Mouse (Mus musculus) layer of hippocampus, adult 9-10 months (tissue): Measurements from ENCODE around the gene Ak3.

Experiments used
- DNase-seq: peaks from one replicate; pipeline ENCODE4 v3.0.0; 2022; ENCODE audit warnings: low spot score

Gene Ak3

DNA sequence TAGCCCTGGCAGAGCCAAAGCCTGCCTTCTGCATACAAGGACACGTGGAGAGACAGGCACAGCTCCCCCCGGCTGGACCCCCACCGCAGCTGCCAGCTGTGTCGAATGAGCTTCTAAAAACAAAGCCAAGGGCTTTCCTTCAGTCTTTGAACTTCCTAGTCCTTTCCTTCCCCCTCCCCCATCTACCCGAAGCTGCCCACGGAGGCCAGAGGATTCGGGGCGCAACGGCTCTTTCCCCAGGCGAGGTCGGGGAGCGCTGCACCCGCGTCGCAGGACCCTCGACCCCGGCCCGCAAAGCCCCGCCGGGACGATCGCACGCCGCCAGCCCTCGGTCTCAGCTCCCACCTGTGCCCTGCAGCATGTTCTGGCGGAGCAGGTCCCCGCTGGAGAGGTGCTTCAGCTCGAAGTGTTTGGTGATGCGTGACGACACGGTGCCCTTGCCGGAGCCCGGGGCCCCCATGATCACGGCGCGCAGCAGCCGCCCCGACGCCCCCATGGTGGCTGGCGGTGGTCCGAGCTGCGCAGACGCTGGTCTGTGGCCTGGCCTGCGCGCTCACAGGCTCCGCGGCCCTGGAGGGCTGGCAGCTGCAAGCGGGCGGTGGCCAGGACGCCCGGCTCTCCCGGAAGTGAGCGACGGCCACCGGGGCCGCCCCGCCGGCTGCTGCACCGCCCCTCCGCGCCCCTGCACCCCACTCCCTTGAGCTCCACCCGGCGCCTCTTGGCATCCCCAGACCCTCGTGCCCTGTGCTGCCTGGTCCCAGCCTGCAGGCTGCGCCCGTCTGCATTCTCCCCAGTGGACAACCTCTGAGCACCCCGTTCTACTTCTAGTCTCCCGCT, at the start of gene Ak3:
Gene Ak3 (minus strand): TSS at position 628 of the 837 bp plus-strand sequence.
- no peak for DNase-seq

- DNase-seq = no peak
Measured at GRCm38 (mm10) chr19:29092194-29092593, 44.4 kb upstream of the Ak3 start.

- DNase-seq = no peak
Measured at GRCm38 (mm10) chr19:29088628-29089027, 40.9 kb upstream of the Ak3 start.

DNA sequence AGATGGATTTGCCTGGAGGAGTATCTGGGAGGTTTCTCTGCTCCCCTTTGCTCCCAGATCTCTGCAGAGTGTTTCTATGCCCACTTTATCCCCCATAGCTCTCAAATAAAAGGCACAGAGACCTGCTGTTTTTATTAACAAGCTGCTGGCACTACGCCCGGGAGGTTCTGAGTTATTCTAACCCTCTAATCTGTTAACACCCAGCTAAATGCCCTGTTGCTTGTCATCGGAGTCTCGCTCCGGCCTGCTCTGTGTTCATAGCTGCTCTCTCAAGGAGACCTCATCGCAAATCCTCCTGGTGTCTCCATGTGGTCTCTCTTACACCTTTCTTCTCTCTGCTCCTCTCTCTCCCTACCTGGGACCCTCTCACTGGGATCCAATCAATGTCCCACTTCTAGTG, 27.0 kb upstream of the Ak3 start:
- no peak for DNase-seq

GRCm38 (mm10) chr19:29069195-29069594, 21.4 kb upstream of the Ak3 start:
- DNase-seq = no peak

DNA sequence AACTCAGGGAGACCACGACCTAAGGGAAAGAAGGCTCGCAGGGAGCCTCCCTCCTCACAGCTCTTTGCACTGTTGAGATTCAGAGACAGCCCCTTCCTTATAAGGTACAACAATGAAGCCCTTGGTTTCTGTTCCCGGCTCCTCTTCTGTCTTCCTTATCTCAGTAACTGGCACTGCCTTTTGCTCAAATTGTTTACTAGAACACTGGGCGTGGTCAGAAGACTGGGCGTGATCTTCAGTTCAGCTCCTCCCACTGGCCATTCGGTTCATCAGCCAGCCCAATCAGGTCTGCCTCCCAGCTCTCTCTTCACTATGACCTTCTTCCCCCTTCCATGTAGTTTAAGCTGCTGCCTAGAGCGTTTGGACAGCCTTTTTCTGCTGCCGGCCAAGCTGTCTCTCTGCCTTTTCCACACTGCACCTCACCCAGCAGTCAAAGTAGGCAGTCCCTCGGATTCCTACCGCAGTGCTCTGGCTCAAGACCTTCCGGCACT, 19.3 kb upstream of the Ak3 start:
- DNase-seq = no peak

DNA sequence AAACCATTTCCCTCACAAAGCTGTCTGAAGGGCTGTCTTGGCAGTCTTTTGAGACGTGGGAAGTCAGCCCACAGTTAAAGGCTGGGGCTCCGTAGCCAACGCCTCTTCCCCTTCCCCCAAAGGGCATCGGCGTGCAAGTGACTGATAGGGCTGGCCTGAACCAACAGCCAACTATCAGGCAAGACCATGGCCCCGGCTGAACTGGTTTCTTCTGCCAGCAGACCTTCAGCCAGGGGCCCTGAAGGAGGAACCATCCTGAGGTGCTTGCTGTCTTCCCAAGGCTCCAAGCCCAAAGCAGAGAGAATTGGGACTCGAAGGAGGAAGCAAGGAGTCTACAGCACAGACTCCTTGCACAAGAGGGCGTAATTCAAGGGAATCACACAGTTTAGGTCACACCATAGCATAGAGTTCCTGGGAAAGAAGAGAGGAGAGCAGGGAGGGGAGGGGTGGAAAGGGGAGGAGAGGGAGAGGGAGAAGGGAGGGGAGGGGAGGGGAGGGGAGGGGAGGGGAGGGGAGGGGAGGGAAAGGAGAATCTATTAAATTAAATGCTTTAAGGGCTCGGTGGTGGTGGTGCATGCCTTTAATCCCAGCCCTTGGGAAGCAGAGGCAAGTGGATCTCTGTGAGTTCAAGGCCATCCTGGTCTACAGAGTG, 16.8 kb upstream of the Ak3 start:
- DNase-seq = no peak

DNA sequence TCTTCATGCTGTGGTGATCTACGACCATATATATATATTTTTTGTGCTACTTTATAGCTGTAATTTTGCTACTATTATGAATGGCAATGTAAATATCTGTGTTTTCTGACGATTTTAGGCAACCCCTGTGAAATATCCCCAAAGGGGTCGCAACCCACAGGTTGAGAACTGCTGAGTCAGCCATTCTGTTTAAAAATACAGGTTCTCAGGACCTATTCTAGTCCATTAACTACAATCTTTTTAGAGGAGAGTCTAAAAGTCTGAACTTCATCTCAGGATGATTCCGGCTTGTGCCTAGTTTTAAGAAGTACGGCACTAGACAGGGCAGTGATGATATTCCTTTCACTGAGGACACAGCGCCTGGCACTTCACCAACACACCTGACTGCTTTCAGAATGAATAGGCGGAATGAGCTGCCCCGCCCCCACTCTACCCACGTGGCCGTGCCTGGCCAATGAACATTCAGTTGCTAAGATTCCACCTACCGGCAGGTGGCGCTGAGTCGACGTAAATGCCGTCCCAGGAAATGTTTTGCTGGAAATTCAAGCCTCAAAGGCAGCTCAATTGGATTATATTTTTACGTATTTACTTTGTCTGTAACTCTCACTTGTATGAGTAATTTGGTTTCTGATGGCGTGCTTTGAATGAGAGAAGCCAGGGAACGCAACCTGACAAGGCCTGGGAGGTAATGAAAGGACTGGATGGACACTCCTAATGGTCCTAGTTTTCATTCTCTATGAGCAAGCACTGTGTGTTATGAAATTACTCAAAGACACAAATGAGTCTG, 16.0 kb upstream of the Ak3 start:
- DNase-seq = peak; percentile 88

- DNase-seq = no peak
Measured at GRCm38 (mm10) chr19:29063009-29063408, 15.2 kb upstream of the Ak3 start.

GRCm38 (mm10) chr19:29060299-29060698, 12.5 kb upstream of the Ak3 start:
- DNase-seq = no peak

- no peak for DNase-seq
Measured at GRCm38 (mm10) chr19:29059688-29060087, 11.9 kb upstream of the Ak3 start.

- DNase-seq = no peak
Measured at GRCm38 (mm10) chr19:29058741-29059140, 11.0 kb upstream of the Ak3 start.

DNA sequence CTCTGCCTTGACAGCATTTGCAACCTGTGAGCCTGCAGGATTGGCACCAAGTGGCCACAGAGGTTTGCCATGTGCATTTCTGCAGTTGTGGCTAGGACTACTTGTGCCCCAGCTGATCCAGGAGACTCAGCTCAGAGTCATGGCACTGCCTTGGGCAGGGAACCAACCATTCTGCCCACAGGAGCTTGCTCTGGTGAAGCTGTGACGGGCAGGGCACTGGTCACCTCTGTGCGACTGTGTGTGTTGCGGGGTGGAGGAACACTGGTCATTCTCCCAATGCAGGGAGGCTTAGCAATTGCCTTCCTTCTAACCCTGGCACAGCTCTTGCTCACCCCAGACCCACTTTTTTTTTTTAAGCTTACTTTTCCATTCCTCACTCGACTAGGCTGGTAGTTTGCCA, 7.7 kb upstream of the Ak3 start:
- no peak for DNase-seq

DNA sequence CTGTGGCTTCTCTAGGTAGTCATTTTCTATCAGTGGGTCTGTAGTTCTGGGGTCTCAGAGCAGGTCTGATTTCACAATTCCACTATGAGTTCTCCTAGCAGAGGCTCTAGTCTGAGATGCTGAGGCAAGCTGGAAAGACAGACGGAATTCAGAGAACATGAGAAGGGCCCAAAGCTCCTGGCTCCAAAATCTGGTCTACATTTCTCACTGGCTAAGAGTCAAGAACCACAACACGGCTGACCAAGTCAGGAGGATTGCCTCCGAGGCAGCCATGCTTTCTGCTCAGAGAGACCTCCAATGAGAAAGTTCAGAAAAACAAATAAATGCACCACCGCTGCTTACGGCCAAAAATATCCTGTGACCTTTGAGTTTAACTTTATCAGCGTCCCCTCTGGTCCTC, 6.8 kb upstream of the Ak3 start:
- no peak for DNase-seq

- no peak for DNase-seq
Measured at GRCm38 (mm10) chr19:29052786-29053185, 5.0 kb upstream of the Ak3 start.

- DNase-seq = no peak
Measured at GRCm38 (mm10) chr19:29050186-29050980, 2.6 kb upstream of the Ak3 start.

DNA sequence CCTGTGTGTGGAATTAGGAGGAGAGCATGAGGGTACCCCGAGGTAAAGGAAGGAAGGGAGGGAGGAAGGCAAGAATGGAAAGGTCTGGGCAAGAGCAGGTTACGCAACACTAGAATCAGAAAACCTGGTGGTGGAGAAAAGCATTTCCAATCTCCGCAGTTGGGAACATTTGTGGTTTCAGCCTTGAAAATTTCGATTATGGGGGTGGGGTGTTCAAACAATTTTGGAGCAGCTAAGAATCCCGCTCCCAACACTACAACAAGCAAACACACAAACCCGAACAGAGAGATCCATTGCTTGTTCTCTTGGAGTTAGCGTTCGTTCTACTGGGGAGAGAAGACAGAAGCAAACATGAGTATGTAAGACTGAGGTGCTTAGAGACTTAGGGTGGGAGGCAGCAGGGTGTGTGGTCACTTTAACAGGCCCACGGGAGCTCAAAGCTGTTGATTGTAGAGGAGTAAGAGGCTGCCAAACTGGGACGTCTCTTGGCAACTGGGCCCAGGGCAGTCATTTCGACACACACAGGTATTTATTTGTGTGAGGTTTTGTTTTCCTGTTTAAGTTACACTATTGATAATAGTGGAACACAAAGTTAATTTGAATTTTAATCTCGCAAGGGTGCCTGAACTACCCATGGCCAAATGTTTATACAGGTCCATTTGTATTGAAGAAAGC, 1.8 kb upstream of the Ak3 start:
- no peak for DNase-seq

- DNase-seq = no peak
Measured at GRCm38 (mm10) chr19:29046961-29047333, 814 bp downstream of the Ak3 start.

DNA sequence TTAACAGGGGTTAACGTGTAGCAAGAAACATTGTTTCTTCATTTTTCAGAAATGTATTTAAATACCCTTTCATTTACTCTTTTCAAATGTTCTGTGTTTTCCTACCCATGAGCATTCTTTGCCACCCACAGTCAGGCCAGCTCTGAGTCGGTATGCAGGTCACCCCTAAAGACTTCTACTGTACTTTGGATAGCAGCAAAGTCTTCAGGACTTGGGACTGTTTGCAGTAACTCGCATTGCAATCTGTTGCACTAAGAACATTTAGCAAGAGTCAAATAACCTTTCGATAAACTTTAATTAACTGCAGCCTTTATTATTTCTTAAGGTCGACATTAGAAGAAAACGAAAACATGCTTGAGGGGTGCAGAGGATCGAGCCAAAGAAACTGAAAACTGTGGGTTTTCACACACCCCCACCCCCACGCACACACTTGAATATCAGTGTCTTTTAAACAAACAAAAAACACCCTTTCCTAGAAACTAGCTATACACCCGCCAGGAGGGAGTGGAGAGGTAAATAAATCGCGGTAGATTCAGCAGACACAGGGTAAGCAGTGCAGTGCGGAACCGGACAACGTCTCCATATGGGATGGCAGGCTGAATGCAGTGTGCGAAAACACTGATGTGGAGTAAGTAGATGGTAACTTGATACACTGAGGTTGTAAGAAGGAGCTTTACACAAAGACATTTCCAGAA, 1.7 kb downstream of the Ak3 start:
- no peak for DNase-seq

- no peak for DNase-seq
Measured at GRCm38 (mm10) chr19:29045369-29045768, 2.4 kb downstream of the Ak3 start.

DNA sequence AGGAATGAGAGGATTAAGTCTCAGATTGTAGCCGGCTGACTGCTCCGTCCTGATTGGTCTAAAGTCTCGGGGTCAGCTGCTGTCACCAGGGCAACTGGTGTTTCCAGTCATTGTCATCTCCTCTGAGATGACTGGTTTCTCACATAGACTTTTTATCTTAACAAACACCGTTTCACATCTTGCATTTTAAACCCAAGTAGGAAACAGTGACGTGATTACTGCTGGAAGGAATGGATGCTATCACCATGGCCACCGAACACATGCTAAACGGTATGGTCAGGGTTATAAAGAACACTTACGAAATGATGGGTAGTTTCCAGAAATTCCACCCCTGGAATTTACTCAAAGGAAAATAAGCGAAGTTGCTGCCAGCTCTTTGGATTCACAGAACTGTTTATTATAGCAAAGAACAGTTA, 3.4 kb downstream of the Ak3 start:
- DNase-seq = no peak
